Mouse (Mus musculus): ENCODE results near the gene Cops4.

Cops4 gene

GRCm38 (mm10) chr5:100535826-100536225, 17.7 kb downstream of the Cops4 start:
- ATAC-seq (ENCODE audit: insufficient number of reproducible peaks, low FRiP score, low TSS enrichment): no peak

- no peak for ATAC-seq (ENCODE audit: insufficient number of reproducible peaks, low FRiP score, low TSS enrichment)
Measured at GRCm38 (mm10) chr5:100536638-100537037, 18.5 kb downstream of the Cops4 start.

GRCm38 (mm10) chr5:100546294-100547080, 28.4 kb downstream of the Cops4 start:
- no peak for ATAC-seq (ENCODE audit: insufficient number of reproducible peaks, low FRiP score, low TSS enrichment)

- no peak for ATAC-seq (ENCODE audit: insufficient number of reproducible peaks, low FRiP score, low TSS enrichment)
Measured at GRCm38 (mm10) chr5:100548236-100548635, 30.1 kb downstream of the Cops4 start.

- ATAC-seq (ENCODE audit: insufficient number of reproducible peaks, low FRiP score, low TSS enrichment): no peak
Measured at GRCm38 (mm10) chr5:100549311-100549710, 31.2 kb downstream of the Cops4 start.

- ATAC-seq (ENCODE audit: insufficient number of reproducible peaks, low FRiP score, low TSS enrichment): no peak
Measured at GRCm38 (mm10) chr5:100550151-100550550, 32.0 kb downstream of the Cops4 start.

- no peak for ATAC-seq (ENCODE audit: insufficient number of reproducible peaks, low FRiP score, low TSS enrichment)
Measured at GRCm38 (mm10) chr5:100551952-100552351, 33.8 kb downstream of the Cops4 start.

GRCm38 (mm10) chr5:100553426-100553825, 35.3 kb downstream of the Cops4 start:
- no peak for ATAC-seq (ENCODE audit: insufficient number of reproducible peaks, low FRiP score, low TSS enrichment)

GRCm38 (mm10) chr5:100557019-100557418, 38.9 kb downstream of the Cops4 start:
- no peak for ATAC-seq (ENCODE audit: insufficient number of reproducible peaks, low FRiP score, low TSS enrichment)

GRCm38 (mm10) chr5:100557537-100557936, 39.4 kb downstream of the Cops4 start:
- ATAC-seq (ENCODE audit: insufficient number of reproducible peaks, low FRiP score, low TSS enrichment): no peak

GRCm38 (mm10) chr5:100558783-100559182, 40.7 kb downstream of the Cops4 start:
- ATAC-seq (ENCODE audit: insufficient number of reproducible peaks, low FRiP score, low TSS enrichment): no peak

- ATAC-seq (ENCODE audit: insufficient number of reproducible peaks, low FRiP score, low TSS enrichment): no peak
Measured at GRCm38 (mm10) chr5:100559357-100559756, 41.2 kb downstream of the Cops4 start.

GRCm38 (mm10) chr5:100562702-100563101, 44.6 kb downstream of the Cops4 start:
- ATAC-seq (ENCODE audit: insufficient number of reproducible peaks, low FRiP score, low TSS enrichment): no peak

- no peak for ATAC-seq (ENCODE audit: insufficient number of reproducible peaks, low FRiP score, low TSS enrichment)
Measured at GRCm38 (mm10) chr5:100566798-100567197, 48.7 kb downstream of the Cops4 start.

GRCm38 (mm10) chr5:100567258-100568032, 49.3 kb downstream of the Cops4 start:
- ATAC-seq (ENCODE audit: insufficient number of reproducible peaks, low FRiP score, low TSS enrichment): no peak

- ATAC-seq (ENCODE audit: insufficient number of reproducible peaks, low FRiP score, low TSS enrichment): no peak
Measured at GRCm38 (mm10) chr5:100568177-100568576, 50.1 kb downstream of the Cops4 start.

- ATAC-seq (ENCODE audit: insufficient number of reproducible peaks, low FRiP score, low TSS enrichment): no peak
Measured at GRCm38 (mm10) chr5:100568802-100569201, 50.7 kb downstream of the Cops4 start.

GRCm38 (mm10) chr5:100569250-100569934, 51.3 kb downstream of the Cops4 start:
- ATAC-seq (ENCODE audit: insufficient number of reproducible peaks, low FRiP score, low TSS enrichment): no peak

GRCm38 (mm10) chr5:100569997-100570595, 52.0 kb downstream of the Cops4 start:
- ATAC-seq (ENCODE audit: insufficient number of reproducible peaks, low FRiP score, low TSS enrichment): no peak

GRCm38 (mm10) chr5:100570716-100571115, 52.6 kb downstream of the Cops4 start:
- ATAC-seq (ENCODE audit: insufficient number of reproducible peaks, low FRiP score, low TSS enrichment): no peak

- no peak for ATAC-seq (ENCODE audit: insufficient number of reproducible peaks, low FRiP score, low TSS enrichment)
Measured at GRCm38 (mm10) chr5:100572069-100572468, 54.0 kb downstream of the Cops4 start, which contains the start of gene Plac8. Gene Plac8 (minus strand): TSS chr5:100572245.

All from cerebellum, adult (tissue).